Mouse (Mus musculus): ENCODE measurements around the gene Fstl3. TPM values are rescaled to one million over a fixed set of nuclear protein-coding genes. Genes with fewer than 3 reads are reported as not detected.

Gene Fstl3
- polyA plus RNA-seq (2012; rRNA removed; ENCODE audit: low replicate concordance), result 48.7 and 48.9 TPM in 2 replicates

GRCm38 (mm10) chr10:79777103-79777531 lies at the start of gene Fstl3:
TSS of gene Fstl3 (plus strand) at chr10:79777272.

GRCm38 (mm10) chr10:79745898-79746773 lies 30.9 kb upstream of the Fstl3 start, which contains the start of gene Polrmt:
TSS of gene Polrmt (minus strand) at chr10:79746581.

GRCm38 (mm10) chr10:79754856-79755516 lies 22.1 kb upstream of the Fstl3 start, which contains the start of gene Fgf22:
TSS of gene Fgf22 (plus strand) at chr10:79755076.

GRCm38 (mm10) chr10:79766508-79767325 lies 10.4 kb upstream of the Fstl3 start, which contains the start of gene Rnf126:
TSS of gene Rnf126 (minus strand) at chr10:79766952.

DNA sequence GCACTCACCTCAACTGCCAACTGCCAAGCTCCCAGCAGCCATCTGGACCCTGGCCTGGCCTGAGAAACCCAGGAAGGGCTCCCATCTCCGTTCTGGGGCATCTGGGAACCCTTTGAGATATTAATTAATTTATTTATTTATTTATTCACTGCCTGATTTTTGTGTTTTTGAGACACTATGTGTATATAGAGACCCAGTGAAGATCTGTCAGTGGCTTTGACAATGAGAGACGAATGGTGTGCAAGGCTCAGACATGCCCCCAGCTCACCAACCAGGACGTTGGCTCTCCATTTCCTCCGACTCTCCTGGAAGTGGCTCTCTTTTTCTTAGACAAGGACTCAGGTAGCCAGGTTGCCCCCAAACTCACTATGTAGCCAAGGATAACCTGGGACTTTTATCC lies 13.8 kb downstream of the Fstl3 start, which contains the start of gene Prss57:
Gene Prss57, minus strand, starts transcription at position 101 of the 400 bp plus-strand sequence.

DNA sequence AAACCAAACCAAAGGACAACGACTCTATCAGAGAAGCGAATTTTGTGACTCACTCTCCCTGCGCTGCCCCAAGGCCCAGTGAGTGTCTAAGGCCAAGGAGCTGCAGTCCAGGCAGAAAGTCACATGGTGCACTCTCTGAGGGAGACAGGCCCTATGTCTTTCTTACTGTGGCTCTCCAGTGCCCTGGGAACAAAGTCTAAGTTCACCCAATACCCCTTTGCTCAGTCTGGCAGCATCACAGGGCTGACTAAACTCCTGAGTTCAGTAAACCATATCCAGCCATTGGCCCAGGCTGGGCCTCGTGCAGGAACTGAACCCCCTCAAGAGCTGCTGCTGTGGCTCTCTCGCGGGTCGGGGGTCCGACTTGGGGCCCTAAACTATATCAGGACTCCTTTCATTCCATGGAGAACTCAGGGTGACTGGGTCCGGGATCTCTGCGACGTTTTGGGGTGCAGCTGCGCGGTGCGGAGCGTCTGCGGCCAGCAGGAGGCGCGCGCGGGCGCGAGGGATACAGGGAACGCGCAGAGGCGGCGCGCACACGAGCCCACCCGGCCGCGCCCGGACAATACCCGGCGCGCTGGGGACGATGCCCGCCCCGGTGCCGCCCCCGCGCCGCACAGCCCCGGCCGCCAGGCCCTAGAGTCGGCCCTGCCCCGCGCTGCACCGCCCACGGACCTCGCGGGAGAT lies 16.1 kb downstream of the Fstl3 start, which contains the start of gene Palm:
Gene Palm, plus strand, starts transcription at position 522 of the 687 bp plus-strand sequence.

GRCm38 (mm10) chr10:79820782-79821181 lies 43.7 kb downstream of the Fstl3 start, which contains the start of gene Misp:
TSS of gene Misp (plus strand) at chr10:79820989.

Other genes with a start within 250 kb of the Fstl3 start
- gene Plpp2, start 243.5 kb upstream of the Fstl3 start, polyA plus RNA-seq (2012; rRNA removed; ENCODE audit: low replicate concordance), result 24.3 and 42.8 TPM in 2 replicates
- 50.2 and 106 TPM in 2 replicates for gene Mier2, start 222.1 kb upstream of the Fstl3 start, polyA plus RNA-seq (2012; rRNA removed; ENCODE audit: low replicate concordance)
- gene Theg, start 189.9 kb upstream of the Fstl3 start, polyA plus RNA-seq (2012; rRNA removed; ENCODE audit: low replicate concordance), result not detected in 2 replicates
- gene C2cd4c, start 163.2 kb upstream of the Fstl3 start, polyA plus RNA-seq (2012; rRNA removed; ENCODE audit: low replicate concordance), result 0.11 and 0.67 TPM in 2 replicates
- 11.9 and 35.3 TPM in 2 replicates for gene Shc2, start 139.4 kb upstream of the Fstl3 start, polyA plus RNA-seq (2012; rRNA removed; ENCODE audit: low replicate concordance)
- not detected in 2 replicates for gene Odf3l2, start 131.5 kb upstream of the Fstl3 start, polyA plus RNA-seq (2012; rRNA removed; ENCODE audit: low replicate concordance)
- gene Madcam1, start 112.7 kb upstream of the Fstl3 start, polyA plus RNA-seq (2012; rRNA removed; ENCODE audit: low replicate concordance), result 0.35 and 0.63 TPM in 2 replicates
- gene Tpgs1, start 107.9 kb upstream of the Fstl3 start, polyA plus RNA-seq (2012; rRNA removed; ENCODE audit: low replicate concordance), result 53.3 and 65.9 TPM in 2 replicates
- gene Cdc34, start 95.1 kb upstream of the Fstl3 start, polyA plus RNA-seq (2012; rRNA removed; ENCODE audit: low replicate concordance), result 199 and 244 TPM in 2 replicates
- 0.96 and 1.0 TPM in 2 replicates for gene Gzmm, start 88.3 kb upstream of the Fstl3 start, polyA plus RNA-seq (2012; rRNA removed; ENCODE audit: low replicate concordance)
- 629 and 760 TPM in 2 replicates for gene Bsg, start 72.8 kb upstream of the Fstl3 start, polyA plus RNA-seq (2012; rRNA removed; ENCODE audit: low replicate concordance)
- gene Hcn2, start 60.6 kb upstream of the Fstl3 start, polyA plus RNA-seq (2012; rRNA removed; ENCODE audit: low replicate concordance), result 2.0 and 3.2 TPM in 2 replicates
- 53.4 and 66.9 TPM in 2 replicates for gene Polrmt, start 30.7 kb upstream of the Fstl3 start, polyA plus RNA-seq (2012; rRNA removed; ENCODE audit: low replicate concordance)
- 0.26 TPM in 1 of 2 replicates, not detected in the other for gene Fgf22, start 22.2 kb upstream of the Fstl3 start, polyA plus RNA-seq (2012; rRNA removed; ENCODE audit: low replicate concordance)
- gene Rnf126, start 10.3 kb upstream of the Fstl3 start, polyA plus RNA-seq (2012; rRNA removed; ENCODE audit: low replicate concordance), result 70.2 and 152 TPM in 2 replicates
- gene Prss57, start 13.7 kb downstream of the Fstl3 start, polyA plus RNA-seq (2012; rRNA removed; ENCODE audit: low replicate concordance), result 0.17 and 0.19 TPM in 2 replicates
- 79.5 and 127 TPM in 2 replicates for gene Palm, start 16.3 kb downstream of the Fstl3 start, polyA plus RNA-seq (2012; rRNA removed; ENCODE audit: low replicate concordance)
- 0.53 and 9.3 TPM in 2 replicates for gene Misp, start 43.7 kb downstream of the Fstl3 start, polyA plus RNA-seq (2012; rRNA removed; ENCODE audit: low replicate concordance)
- gene Ptbp1, start 77.2 kb downstream of the Fstl3 start, polyA plus RNA-seq (2012; rRNA removed; ENCODE audit: low replicate concordance), result 143 and 437 TPM in 2 replicates
- gene Prtn3, start 97.2 kb downstream of the Fstl3 start, polyA plus RNA-seq (2012; rRNA removed; ENCODE audit: low replicate concordance), result 9.6 and 15.2 TPM in 2 replicates
- 32.9 and 40.1 TPM in 2 replicates for gene Plppr3, start 97.4 kb downstream of the Fstl3 start, polyA plus RNA-seq (2012; rRNA removed; ENCODE audit: low replicate concordance)
- gene Elane, start 109.0 kb downstream of the Fstl3 start, polyA plus RNA-seq (2012; rRNA removed; ENCODE audit: low replicate concordance), result 1.6 and 3.3 TPM in 2 replicates
- gene Cfd, start 113.6 kb downstream of the Fstl3 start, polyA plus RNA-seq (2012; rRNA removed; ENCODE audit: low replicate concordance), result 21,080 and 31,020 TPM in 2 replicates
- gene Med16, start 131.7 kb downstream of the Fstl3 start, polyA plus RNA-seq (2012; rRNA removed; ENCODE audit: low replicate concordance), result 55.6 and 79.3 TPM in 2 replicates
- not detected in 2 replicates for gene Gm26602, start 133.6 kb downstream of the Fstl3 start, polyA plus RNA-seq (2012; rRNA removed; ENCODE audit: low replicate concordance)
- 9.9 and 10.5 TPM in 2 replicates for gene Kiss1r, start 139.7 kb downstream of the Fstl3 start, polyA plus RNA-seq (2012; rRNA removed; ENCODE audit: low replicate concordance)
- gene R3hdm4, start 143.9 kb downstream of the Fstl3 start, polyA plus RNA-seq (2012; rRNA removed; ENCODE audit: low replicate concordance), result 145 and 176 TPM in 2 replicates
- 3.0 and 9.3 TPM in 2 replicates for gene Arid3a, start 149.8 kb downstream of the Fstl3 start, polyA plus RNA-seq (2012; rRNA removed; ENCODE audit: low replicate concordance)
- 46.4 and 57.2 TPM in 2 replicates for gene Wdr18, start 182.9 kb downstream of the Fstl3 start, polyA plus RNA-seq (2012; rRNA removed; ENCODE audit: low replicate concordance)
- 0.10 and 0.13 TPM in 2 replicates for gene Grin3b, start 193.4 kb downstream of the Fstl3 start, polyA plus RNA-seq (2012; rRNA removed; ENCODE audit: low replicate concordance)
- gene Tmem259, start 207.1 kb downstream of the Fstl3 start, polyA plus RNA-seq (2012; rRNA removed; ENCODE audit: low replicate concordance), result 273 and 278 TPM in 2 replicates
- 63.8 and 191 TPM in 2 replicates for gene Cnn2, start 211.3 kb downstream of the Fstl3 start, polyA plus RNA-seq (2012; rRNA removed; ENCODE audit: low replicate concordance)
- 15.1 and 17.4 TPM in 2 replicates for gene Abca7, start 219.2 kb downstream of the Fstl3 start, polyA plus RNA-seq (2012; rRNA removed; ENCODE audit: low replicate concordance)
- gene Arhgap45, start 239.4 kb downstream of the Fstl3 start, polyA plus RNA-seq (2012; rRNA removed; ENCODE audit: low replicate concordance), result 32.7 and 52.3 TPM in 2 replicates

Measured in subcutaneous adipose tissue, adult 2 months (tissue).